Mouse (Mus musculus): ENCODE measurements around the gene Frmd5. TPM values are rescaled to one million over a fixed set of nuclear protein-coding genes. Genes with fewer than 3 reads are reported as not detected.

Gene Frmd5
- polyA plus RNA-seq, 1 experiment from 2014 or later = 3.1 TPM

DNA sequence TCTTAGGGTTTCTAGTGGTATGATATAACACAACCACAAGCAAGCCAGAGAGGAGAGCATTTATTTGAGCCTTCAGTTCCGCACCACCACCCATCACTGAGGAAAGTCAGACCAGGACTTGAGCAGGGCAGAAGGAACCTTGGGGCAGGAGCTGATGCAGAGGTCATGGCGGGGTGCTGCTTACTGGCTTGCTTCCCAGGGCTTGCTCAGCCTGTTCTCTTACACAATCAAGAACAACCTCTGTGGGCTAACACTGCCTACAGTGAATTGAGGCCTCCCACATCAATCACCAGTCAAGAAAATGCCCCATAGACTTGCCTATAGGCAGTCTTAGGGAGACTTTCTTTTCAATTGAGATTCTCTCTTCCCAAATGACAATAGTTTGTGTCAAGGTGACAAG lies 118.8 kb downstream of the Frmd5 start:
- no peak overlapping the region for H3K27ac ChIP-seq (ENCODE audit: low read length)
- no peak overlapping the region for H3K4me3 ChIP-seq (ENCODE audit: low read depth, low read length)
- H3K4me1 ChIP-seq (ENCODE audit: insufficient read depth, low read depth, low read length) = no peaks in the 10 kb centered on the region
- TF ChIP-seq CTCF (IDR thresholded peaks at IDR 0.05) (no peak), EP300 (IDR thresholded peaks at IDR 0.05) (no peak)
- no peaks in the 10 kb centered on the region for H3K9me3 ChIP-seq (ENCODE audit: low read length)
- DNase-seq (ENCODE audit: low spot score) = peak; percentile 11
- H3K27me3 ChIP-seq (replicated peaks; ENCODE audit: insufficient read depth, low read length) = no peaks in the 10 kb centered on the region
- H3K9ac ChIP-seq (replicated peaks; ENCODE audit: low read depth) = no peak overlapping the region
- no peak for ATAC-seq
- no peaks in the 10 kb centered on the region for H3K36me3 ChIP-seq (ENCODE audit: insufficient read depth, low read length)
- WGBS = 62% methylated on average over 2 of the region's 2 CpGs
- no peak overlapping the region for H3K4me2 ChIP-seq (replicated peaks; ENCODE audit: low read depth, low read length)

DNA sequence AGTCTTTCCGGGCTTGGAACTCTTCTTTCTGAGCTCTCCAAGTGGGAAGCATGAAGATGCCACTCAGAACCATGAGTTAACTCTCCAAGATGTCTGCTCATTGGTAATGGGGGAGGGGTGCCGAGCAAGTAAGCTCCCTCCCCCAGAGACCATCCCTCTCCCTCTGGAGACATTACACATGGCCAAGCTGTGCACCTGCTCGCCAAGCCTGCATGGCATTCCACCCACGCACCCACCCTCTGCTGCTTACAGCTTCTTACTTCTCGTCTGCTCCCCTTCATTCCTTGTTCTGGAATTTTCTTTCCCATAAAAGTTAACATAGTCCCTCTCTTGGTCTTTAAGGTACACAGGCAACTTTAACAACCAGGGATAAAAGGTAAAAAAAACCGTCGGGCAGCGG lies 123.3 kb downstream of the Frmd5 start:
- no peaks in the 10 kb centered on the region for H3K4me1 ChIP-seq (ENCODE audit: insufficient read depth, low read depth, low read length)
- no peaks in the 10 kb centered on the region for H3K9me3 ChIP-seq (ENCODE audit: low read length)
- no peak overlapping the region for H3K4me2 ChIP-seq (replicated peaks; ENCODE audit: low read depth, low read length)
- H3K4me3 ChIP-seq (ENCODE audit: low read depth, low read length) = no peak overlapping the region
- DNase-seq (ENCODE audit: low spot score) (no peak), ATAC-seq (no peak)
- H3K27me3 ChIP-seq (replicated peaks; ENCODE audit: insufficient read depth, low read length) = no peaks in the 10 kb centered on the region
- H3K27ac ChIP-seq (ENCODE audit: low read length) = no peak overlapping the region
- 87% methylated on average over 8 of the region's 8 CpGs for WGBS
- H3K9ac ChIP-seq (replicated peaks; ENCODE audit: low read depth) = no peak overlapping the region
- TF ChIP-seq CTCF (IDR thresholded peaks at IDR 0.05) = no peak
- no peak for TF ChIP-seq EP300 (IDR thresholded peaks at IDR 0.05)
- no peaks in the 10 kb centered on the region for H3K36me3 ChIP-seq (ENCODE audit: insufficient read depth, low read length)

DNA sequence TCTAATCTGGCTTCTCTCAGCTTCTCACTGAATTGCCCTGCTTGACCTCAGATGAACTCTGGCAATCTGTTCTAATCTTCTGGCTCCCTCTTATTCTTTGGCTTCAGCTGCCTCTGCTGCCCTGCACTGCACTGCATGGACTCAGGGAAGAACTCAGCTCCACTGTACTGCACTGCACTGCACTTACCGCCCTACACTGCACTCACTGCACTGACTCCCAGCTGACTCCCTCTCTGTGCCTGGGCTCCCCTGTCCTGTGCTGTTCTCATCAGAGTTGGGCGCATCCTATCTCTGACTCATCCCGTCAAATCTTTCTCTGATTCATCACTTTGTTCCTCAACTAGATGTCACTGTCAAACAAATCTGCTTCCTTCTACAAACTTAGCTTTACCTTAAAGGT lies 124.5 kb downstream of the Frmd5 start:
- 92% methylated on average over 3 of the region's 3 CpGs for WGBS

DNA sequence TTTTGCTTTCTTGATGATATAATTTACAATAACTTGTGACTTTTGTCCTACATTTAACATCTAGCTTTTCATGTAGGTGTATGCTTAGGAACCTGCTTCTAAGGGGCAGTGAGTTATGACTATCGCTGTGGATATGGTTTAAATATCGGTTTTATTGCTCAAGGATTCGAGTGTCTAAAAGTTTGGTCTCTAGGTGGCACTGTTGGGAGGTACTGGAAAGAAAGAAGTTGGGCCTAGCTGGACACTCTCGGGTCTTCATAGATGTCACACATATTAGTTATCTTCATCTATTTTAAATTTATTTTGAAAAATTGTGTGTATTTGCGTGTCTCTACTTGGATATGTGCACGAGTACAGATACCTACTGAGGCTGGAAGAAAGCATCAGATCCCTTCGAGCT lies 127.2 kb downstream of the Frmd5 start:
- whole genome bisulfite sequencing = 74% methylated on average over 7 of the region's 7 CpGs
- no peak for TF ChIP-seq EP300 (IDR thresholded peaks at IDR 0.05)
- TF ChIP-seq CTCF (IDR thresholded peaks at IDR 0.05) = peak; percentile 47
- no peaks in the 10 kb centered on the region for H3K4me1 ChIP-seq (ENCODE audit: insufficient read depth, low read depth, low read length)

More for the DNA sequence above, 124.5 kb downstream of the Frmd5 start:
- Histone ChIP-seq H3K27me3 (replicated peaks; ENCODE audit: insufficient read depth, low read length) (no peaks in the 10 kb centered on the region), H3K9ac (replicated peaks; ENCODE audit: low read depth) (no peak overlapping the region), H3K36me3 (ENCODE audit: insufficient read depth, low read length) (no peaks in the 10 kb centered on the region), H3K9me3 (ENCODE audit: low read length) (no peaks in the 10 kb centered on the region), H3K4me2 (replicated peaks; ENCODE audit: low read depth, low read length) (no peak overlapping the region), H3K4me1 (ENCODE audit: insufficient read depth, low read depth, low read length) (no peaks in the 10 kb centered on the region), H3K4me3 (ENCODE audit: low read depth, low read length) (no peak overlapping the region), H3K27ac (ENCODE audit: low read length) (no peak overlapping the region)
- TF ChIP-seq CTCF (IDR thresholded peaks at IDR 0.05) (no peak), EP300 (IDR thresholded peaks at IDR 0.05) (no peak)
- ATAC-seq (no peak), DNase-seq (ENCODE audit: low spot score) (no peak)

DNA sequence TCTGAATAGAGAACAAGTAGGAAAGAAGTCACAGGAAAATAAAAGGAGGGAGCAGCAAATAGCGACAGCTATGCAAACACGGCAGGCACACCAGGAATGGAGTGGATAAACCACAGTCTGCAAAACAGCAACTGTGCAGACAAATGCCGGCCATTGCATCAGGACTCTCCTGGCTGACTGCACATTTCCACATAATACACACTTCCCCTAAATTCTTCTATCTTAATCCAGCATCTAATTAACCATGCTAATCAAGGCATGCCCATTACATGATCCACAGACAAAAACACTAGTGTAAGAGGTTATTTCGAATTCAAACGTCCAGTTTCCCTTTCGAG lies 129.3 kb downstream of the Frmd5 start:
- no peak for TF ChIP-seq EP300 (IDR thresholded peaks at IDR 0.05)
- TF ChIP-seq CTCF (IDR thresholded peaks at IDR 0.05) = no peak
- Histone ChIP-seq H3K27me3 (replicated peaks; ENCODE audit: insufficient read depth, low read length) (no peaks in the 10 kb centered on the region), H3K4me1 (ENCODE audit: insufficient read depth, low read depth, low read length) (no peaks in the 10 kb centered on the region), H3K9ac (replicated peaks; ENCODE audit: low read depth) (no peak overlapping the region), H3K36me3 (ENCODE audit: insufficient read depth, low read length) (no peaks in the 10 kb centered on the region), H3K27ac (ENCODE audit: low read length) (no peak overlapping the region), H3K4me2 (replicated peaks; ENCODE audit: low read depth, low read length) (no peak overlapping the region), H3K9me3 (ENCODE audit: low read length) (no peaks in the 10 kb centered on the region), H3K4me3 (ENCODE audit: low read depth, low read length) (no peak overlapping the region)
- no peak for DNase-seq (ENCODE audit: low spot score)
- 67% methylated on average over 6 of the region's 6 CpGs for WGBS
- ATAC-seq = no peak

More for the DNA sequence above, 127.2 kb downstream of the Frmd5 start:
- H3K27me3 ChIP-seq (replicated peaks; ENCODE audit: insufficient read depth, low read length) = no peaks in the 10 kb centered on the region
- no peak overlapping the region for H3K4me3 ChIP-seq (ENCODE audit: low read depth, low read length)
- no peak overlapping the region for H3K4me2 ChIP-seq (replicated peaks; ENCODE audit: low read depth, low read length)
- ATAC-seq (no peak), DNase-seq (ENCODE audit: low spot score) (no peak)
- H3K27ac ChIP-seq (ENCODE audit: low read length) = no peak overlapping the region
- H3K9me3 ChIP-seq (ENCODE audit: low read length) = no peaks in the 10 kb centered on the region
- H3K9ac ChIP-seq (replicated peaks; ENCODE audit: low read depth) = no peak overlapping the region
- H3K36me3 ChIP-seq (ENCODE audit: insufficient read depth, low read length) = no peaks in the 10 kb centered on the region

DNA sequence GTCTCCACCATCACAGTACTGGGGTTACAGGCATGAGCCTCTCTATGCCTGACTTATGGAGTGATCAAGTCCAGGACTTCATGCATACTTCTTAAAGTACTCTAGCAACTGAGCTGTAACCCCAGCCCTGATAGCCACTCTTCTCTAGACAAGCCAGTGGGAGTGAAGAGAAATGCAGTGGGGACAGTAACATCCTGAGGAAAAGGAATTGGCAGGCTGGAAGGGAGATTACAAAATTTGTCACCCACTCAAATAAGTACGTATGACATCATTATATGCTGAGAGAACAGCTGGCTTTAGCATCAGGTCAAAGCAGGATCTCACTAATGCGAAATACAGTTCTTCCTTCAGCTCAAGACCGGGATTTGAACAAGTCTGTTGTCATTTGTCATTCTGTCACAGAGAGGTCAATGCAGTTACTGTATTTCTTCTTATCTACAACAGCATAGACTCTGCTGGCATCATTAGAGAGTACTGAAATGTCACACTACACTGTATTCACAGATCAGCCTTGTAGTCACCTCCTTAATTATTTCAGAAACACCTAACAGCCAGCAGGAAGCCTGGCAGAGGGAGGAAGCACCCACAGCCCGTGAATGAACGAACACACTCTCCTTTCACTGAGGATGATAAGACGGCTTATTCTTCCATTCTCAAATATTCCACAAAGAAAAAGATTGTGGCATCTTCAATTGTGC lies 129.8 kb downstream of the Frmd5 start:
- ATAC-seq = peak; percentile 71
- WGBS = 29% methylated on average over 6 of the region's 6 CpGs

DNA sequence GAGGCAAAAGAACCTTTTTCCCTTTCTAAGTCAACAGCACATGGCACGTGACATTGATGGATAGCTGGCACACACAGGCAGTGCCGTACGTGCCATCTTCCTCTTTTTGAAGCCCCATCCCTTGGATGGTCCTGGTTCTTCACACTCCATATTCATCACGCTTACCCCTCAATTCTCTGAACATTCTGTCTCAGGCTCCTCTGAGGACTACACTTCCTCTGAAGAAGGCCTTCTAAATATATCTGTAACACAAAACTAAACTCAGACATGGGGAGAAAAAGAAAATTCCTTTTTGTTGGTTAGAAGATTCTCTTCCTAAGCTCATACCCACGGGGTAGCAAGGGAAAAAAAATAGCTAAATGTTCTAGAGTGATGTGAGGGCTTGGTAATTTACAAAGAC lies 131.0 kb downstream of the Frmd5 start:
- Histone ChIP-seq H3K9me3 (ENCODE audit: low read length) (no peaks in the 10 kb centered on the region), H3K4me1 (ENCODE audit: insufficient read depth, low read depth, low read length) (no peaks in the 10 kb centered on the region), H3K36me3 (ENCODE audit: insufficient read depth, low read length) (no peaks in the 10 kb centered on the region), H3K9ac (replicated peaks; ENCODE audit: low read depth) (no peak overlapping the region), H3K27me3 (replicated peaks; ENCODE audit: insufficient read depth, low read length) (no peaks in the 10 kb centered on the region), H3K4me2 (replicated peaks; ENCODE audit: low read depth, low read length) (no peak overlapping the region), H3K4me3 (ENCODE audit: low read depth, low read length) (no peak overlapping the region), H3K27ac (ENCODE audit: low read length) (no peak overlapping the region)
- ATAC-seq (no peak), DNase-seq (ENCODE audit: low spot score) (no peak)
- WGBS = 67% methylated on average over 5 of the region's 5 CpGs
- TF ChIP-seq CTCF (IDR thresholded peaks at IDR 0.05) = no peak
- no peak for TF ChIP-seq EP300 (IDR thresholded peaks at IDR 0.05)

More for the DNA sequence above, 129.8 kb downstream of the Frmd5 start:
- Histone ChIP-seq H3K27ac (ENCODE audit: low read length) (no peak overlapping the region), H3K4me1 (ENCODE audit: insufficient read depth, low read depth, low read length) (no peaks in the 10 kb centered on the region), H3K4me3 (ENCODE audit: low read depth, low read length) (no peak overlapping the region), H3K27me3 (replicated peaks; ENCODE audit: insufficient read depth, low read length) (no peaks in the 10 kb centered on the region), H3K36me3 (ENCODE audit: insufficient read depth, low read length) (no peaks in the 10 kb centered on the region), H3K9me3 (ENCODE audit: low read length) (no peaks in the 10 kb centered on the region), H3K4me2 (replicated peaks; ENCODE audit: low read depth, low read length) (no peak overlapping the region), H3K9ac (replicated peaks; ENCODE audit: low read depth) (no peak overlapping the region)
- no peak for TF ChIP-seq EP300 (IDR thresholded peaks at IDR 0.05)
- no peak for TF ChIP-seq CTCF (IDR thresholded peaks at IDR 0.05)
- peak; percentile 71 for DNase-seq (ENCODE audit: low spot score)
